Mouse (Mus musculus): Measurements from ENCODE around the gene Adam3. TPM values are rescaled to one million over a fixed set of nuclear protein-coding genes. Genes with fewer than 3 reads are reported as not detected.

The Adam3 gene
- not detected in 2 replicates for polyA plus RNA-seq (2016; fragmentation: Nextera tagmentation; extraction: Ambion mirVana)

DNA sequence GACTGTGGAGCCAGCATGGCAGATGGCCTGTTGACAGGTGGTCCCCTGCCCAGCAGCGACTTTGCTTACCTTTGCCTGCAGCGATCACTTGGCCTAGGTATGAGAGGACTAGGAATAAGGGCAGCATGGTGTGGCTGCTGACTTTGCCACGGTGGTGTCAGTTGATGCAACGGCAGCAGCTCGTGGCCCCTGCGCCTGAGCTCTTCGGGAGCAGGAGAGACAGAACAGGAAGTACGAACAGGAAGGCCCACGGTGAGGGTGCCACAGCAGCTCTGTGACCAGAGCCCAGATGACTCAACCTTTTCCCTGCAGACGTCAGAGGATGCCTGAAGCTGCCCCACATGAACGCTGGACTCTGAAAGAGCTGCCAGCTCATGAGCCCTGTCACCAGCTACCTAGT, at the start of gene Adam3:
Gene Adam3, minus strand, starts transcription at position 223 of the 400 bp plus-strand sequence.
- H3K9ac ChIP-seq = no peak within 1 kb of the TSS
- no peaks in the 10 kb centered on the region for H3K9me3 ChIP-seq
- 66% methylated on average over 11 of the region's 11 CpGs for WGBS
- no peak within 1 kb of the TSS for H3K27ac ChIP-seq
- ATAC-seq (ENCODE audit: low FRiP score) = no peak
- no peak within 1 kb of the TSS for H3K4me2 ChIP-seq
- no peaks in the 10 kb centered on the region for H3K36me3 ChIP-seq (replicated peaks)
- H3K4me1 ChIP-seq = no peaks in the 10 kb centered on the region; the same call in 1 of the 2 replicates
- H3K27me3 ChIP-seq = no peaks in the 10 kb centered on the region
- H3K4me3 ChIP-seq (replicated peaks) = no peak within 1 kb of the TSS

DNA sequence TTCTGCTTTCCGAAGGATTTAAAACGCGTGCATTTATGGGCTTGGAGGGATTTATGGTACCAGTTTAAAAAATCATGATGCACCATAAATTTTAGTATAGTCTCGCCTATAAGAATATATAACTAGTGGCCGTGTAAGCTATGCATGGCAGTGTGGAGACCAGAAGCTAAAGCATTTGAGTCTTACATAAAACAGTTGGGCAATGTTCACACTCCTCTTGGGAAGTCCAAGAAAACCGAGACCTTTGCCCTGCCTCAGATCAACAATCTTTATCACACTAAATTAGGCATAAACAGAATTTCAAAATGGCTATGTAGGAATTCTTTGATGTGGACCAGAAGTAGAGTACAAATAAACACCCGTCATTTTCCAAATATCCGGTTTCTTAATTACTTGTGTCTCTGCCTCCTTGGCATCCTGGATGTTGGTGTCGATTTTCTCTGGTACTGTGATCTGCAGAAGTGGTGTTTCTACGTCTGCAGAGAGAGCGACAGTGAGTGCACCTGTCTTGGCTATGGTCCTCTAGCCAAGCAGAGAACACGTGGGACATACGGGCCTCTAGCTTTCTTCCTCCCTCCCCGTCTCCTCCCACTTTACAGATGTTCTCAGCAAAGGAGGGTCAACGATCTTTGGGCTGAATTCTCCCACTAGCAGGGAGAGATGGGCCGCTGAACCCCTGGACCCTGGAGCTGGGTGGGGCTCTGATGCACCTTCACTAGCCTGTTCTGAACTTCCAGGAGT, 596 bp downstream of the Adam3 start:
- Histone ChIP-seq H3K4me3 (replicated peaks) (no peak overlapping the region), H3K4me2 (no peak overlapping the region), H3K36me3 (replicated peaks) (no peaks in the 10 kb centered on the region), H3K9ac (no peak overlapping the region), H3K27me3 (no peaks in the 10 kb centered on the region), H3K27ac (no peak overlapping the region), H3K4me1 (no peaks in the 10 kb centered on the region; the same call in 1 of the 2 replicates), H3K9me3 (no peaks in the 10 kb centered on the region)
- WGBS = 75% methylated on average over 16 of the region's 16 CpGs
- ATAC-seq (ENCODE audit: low FRiP score) = no peak

Other genes with a start within 250 kb of the Adam3 start
- gene Adam5, start 98.5 kb upstream of the Adam3 start, polyA plus RNA-seq (2016; fragmentation: Nextera tagmentation; extraction: Ambion mirVana) = 0.12 TPM in 1 of 2 replicates, not detected in the other

Data from forebrain, embryonic 12.5 days (tissue).